Mouse (Mus musculus): ENCODE results near the gene B830017H08Rik. TPM values are rescaled to one million over a fixed set of nuclear protein-coding genes. Genes with fewer than 3 reads are reported as not detected.
A peak's percentile ranks its signal among the peaks of the same experiment; 100 is the strongest.

Gene B830017H08Rik
- not detected in 2 replicates for polyA plus RNA-seq (2016; fragmentation: Nextera tagmentation; extraction: Ambion mirVana)

DNA sequence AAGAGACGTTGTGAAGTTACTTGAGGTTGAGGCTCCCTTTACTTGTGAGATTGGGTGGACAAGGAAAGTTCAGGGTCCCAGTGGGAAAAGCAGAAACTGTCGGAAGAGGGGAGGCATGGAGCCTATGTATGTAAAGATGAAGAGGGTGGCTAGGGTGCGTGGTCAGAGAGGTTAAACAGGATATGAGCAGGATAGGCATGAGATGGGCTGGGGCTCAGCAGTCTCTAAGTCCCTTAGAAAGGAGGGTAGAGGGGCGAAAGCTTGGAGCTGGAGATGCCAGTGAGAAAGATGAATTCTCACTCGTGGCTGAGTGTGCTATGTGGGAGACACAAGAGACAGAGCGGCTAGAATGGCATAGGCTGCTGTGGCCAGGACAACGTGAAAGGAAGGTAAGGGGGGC is at the start of gene B830017H08Rik:
TSS of gene B830017H08Rik (plus strand) at position 301 of the 400 bp plus-strand sequence.
- H3K9me3 ChIP-seq, result no peaks in the 10 kb centered on the region
- peaks cover 100% of the 10 kb centered on the region for H3K27me3 ChIP-seq (ENCODE audit: poor library complexity, severe bottlenecking)
- peak within 1 kb of the TSS; percentile 69 for H3K27ac ChIP-seq
- H3K36me3 ChIP-seq (replicated peaks), result no peaks in the 10 kb centered on the region
- DNase-seq (ENCODE audit: extremely low spot score, low spot score), result no peak
- 24% methylated on average over 7 of the region's 7 CpGs for WGBS
- H3K4me3 ChIP-seq, result peak within 1 kb of the TSS; percentile 68
- H3K4me1 ChIP-seq, result peaks cover 35% of the 10 kb centered on the region

- H3K36me3 ChIP-seq (replicated peaks), result peaks cover 91% of the 10 kb centered on the region
- no peak for DNase-seq (ENCODE audit: extremely low spot score, low spot score)
- no peak overlapping the region for H3K4me3 ChIP-seq
- H3K9me3 ChIP-seq, result no peaks in the 10 kb centered on the region
- no peaks in the 10 kb centered on the region for H3K4me1 ChIP-seq
- 62% methylated on average over 3 of the region's 3 CpGs for WGBS
- H3K27ac ChIP-seq, result no peak overlapping the region
- no peaks in the 10 kb centered on the region for H3K27me3 ChIP-seq (ENCODE audit: poor library complexity, severe bottlenecking)
Observed at GRCm38 (mm10) chr16:17785337-17785736, 47.6 kb upstream of the B830017H08Rik start.

DNA sequence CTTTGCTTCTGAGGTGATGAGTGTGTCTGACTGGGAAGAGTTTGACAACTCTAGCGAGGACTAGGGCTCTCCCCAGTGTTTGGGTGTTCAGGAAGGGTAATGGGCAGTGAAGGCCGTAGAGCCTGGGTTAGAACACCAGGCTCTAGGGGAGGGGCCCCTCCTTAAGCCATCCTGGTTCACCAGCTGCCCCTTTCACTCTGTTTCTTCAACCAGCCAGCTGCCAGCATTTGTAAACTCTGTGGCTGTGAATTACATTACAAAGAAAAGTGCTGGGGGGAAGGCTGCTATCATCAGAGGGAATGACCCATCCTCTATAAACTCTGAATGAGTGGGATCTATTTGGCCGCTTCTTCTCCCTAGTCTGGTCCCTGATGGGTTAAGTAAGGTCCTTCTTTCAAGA is 40.2 kb upstream of the B830017H08Rik start:
- Histone ChIP-seq H3K4me3 (no peak overlapping the region), H3K36me3 (replicated peaks) (peaks cover 64% of the 10 kb centered on the region), H3K9me3 (no peaks in the 10 kb centered on the region), H3K4me1 (peaks cover 20% of the 10 kb centered on the region), H3K27ac (no peak overlapping the region), H3K27me3 (ENCODE audit: poor library complexity, severe bottlenecking) (peaks cover 39% of the 10 kb centered on the region)
- WGBS, result 77% methylated on average over 3 of the region's 3 CpGs
- DNase-seq (ENCODE audit: extremely low spot score, low spot score), result no peak

DNA sequence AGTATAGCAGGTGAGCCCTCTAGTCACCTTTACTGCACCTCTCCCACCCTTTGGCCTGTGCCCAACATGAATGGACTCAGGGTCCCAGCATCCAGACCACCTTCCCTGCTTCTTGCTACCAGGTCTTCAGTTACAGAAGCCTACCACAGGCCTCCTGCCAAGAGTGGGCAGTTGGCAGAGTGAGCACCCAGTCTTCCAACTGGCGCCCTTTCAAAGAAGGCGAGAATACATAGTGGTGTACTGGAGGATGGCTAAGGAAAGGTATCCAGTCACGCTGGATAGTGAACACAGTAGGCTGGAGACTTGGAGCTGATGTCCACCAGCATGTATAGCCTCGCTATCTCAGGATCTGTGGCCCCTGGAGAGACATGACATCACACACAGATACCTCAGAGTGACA is 38.9 kb upstream of the B830017H08Rik start:
- no peak for DNase-seq (ENCODE audit: extremely low spot score, low spot score)
- Histone ChIP-seq H3K36me3 (replicated peaks) (peaks cover 51% of the 10 kb centered on the region), H3K4me3 (no peak overlapping the region), H3K27ac (no peak overlapping the region), H3K9me3 (no peaks in the 10 kb centered on the region), H3K4me1 (peaks cover 32% of the 10 kb centered on the region), H3K27me3 (ENCODE audit: poor library complexity, severe bottlenecking) (peaks cover 52% of the 10 kb centered on the region)
- 87% methylated on average over 4 of the region's 4 CpGs for WGBS

DNA sequence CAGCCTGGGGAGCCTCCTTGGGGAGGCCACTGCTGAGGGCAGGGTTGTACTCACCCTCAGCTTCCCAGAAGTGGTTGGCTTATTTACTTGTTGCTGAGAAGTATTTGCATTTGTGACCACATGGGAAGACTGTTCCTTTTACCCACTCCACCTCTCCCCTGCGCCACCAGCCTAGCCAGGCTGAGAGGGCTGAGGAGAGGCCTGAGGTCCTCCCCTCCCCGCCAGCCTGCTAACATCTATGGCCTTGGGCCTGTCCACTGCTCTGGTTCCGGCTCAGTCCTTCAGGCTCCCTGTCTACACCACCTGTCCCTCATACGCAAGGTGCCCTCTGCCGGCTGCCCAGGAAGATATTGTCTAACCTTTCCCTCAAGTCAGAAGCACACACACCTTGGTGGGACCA is 37.3 kb upstream of the B830017H08Rik start:
- WGBS, result 50% methylated on average over 5 of the region's 5 CpGs
- no peak overlapping the region for H3K4me3 ChIP-seq
- DNase-seq (ENCODE audit: extremely low spot score, low spot score), result no peak
- H3K9me3 ChIP-seq, result no peaks in the 10 kb centered on the region
- H3K27me3 ChIP-seq (ENCODE audit: poor library complexity, severe bottlenecking), result peaks cover 68% of the 10 kb centered on the region
- H3K4me1 ChIP-seq, result peaks cover 39% of the 10 kb centered on the region
- peaks cover 35% of the 10 kb centered on the region for H3K36me3 ChIP-seq (replicated peaks)
- no peak overlapping the region for H3K27ac ChIP-seq

DNA sequence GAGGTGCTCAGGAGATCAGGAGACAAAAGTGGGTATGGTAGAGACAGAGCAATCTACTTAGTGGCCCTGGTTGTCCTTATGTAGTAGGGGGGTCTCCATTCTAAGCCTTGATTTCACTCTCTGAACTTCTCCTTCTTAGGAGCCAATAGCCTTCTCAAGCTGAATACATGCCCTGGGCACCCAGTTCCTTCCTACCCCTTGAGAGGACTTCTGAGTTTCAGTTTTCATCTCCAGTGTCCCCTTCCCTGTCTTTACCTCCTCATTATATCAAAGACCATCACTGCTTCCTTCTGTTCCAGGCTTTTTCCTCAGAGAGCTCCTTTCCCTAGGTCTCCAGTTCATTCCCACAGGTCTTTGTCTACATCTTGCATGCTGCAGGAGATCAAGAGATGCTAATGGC is 36.4 kb upstream of the B830017H08Rik start:
- Histone ChIP-seq H3K27me3 (ENCODE audit: poor library complexity, severe bottlenecking) (peaks cover 77% of the 10 kb centered on the region), H3K4me3 (peak overlapping the region; percentile 60), H3K4me1 (peaks cover 40% of the 10 kb centered on the region), H3K27ac (peak overlapping the region; percentile 88), H3K36me3 (replicated peaks) (peaks cover 26% of the 10 kb centered on the region), H3K9me3 (no peaks in the 10 kb centered on the region)
- no peak for DNase-seq (ENCODE audit: extremely low spot score, low spot score)

GRCm38 (mm10) chr16:17796971-17797811 is 35.7 kb upstream of the B830017H08Rik start, which contains the start of gene Scarf2:
Gene Scarf2 (plus strand): TSS chr16:17797282.
- under 1% methylated on average over 76 of the region's 81 CpGs for WGBS
- H3K9me3 ChIP-seq, result no peaks in the 10 kb centered on the region
- peaks cover 84% of the 10 kb centered on the region for H3K27me3 ChIP-seq (ENCODE audit: poor library complexity, severe bottlenecking)
- peak within 1 kb of the TSS; percentile 60 for H3K4me3 ChIP-seq
- H3K27ac ChIP-seq, result peak within 1 kb of the TSS; percentile 88
- peaks cover 19% of the 10 kb centered on the region for H3K36me3 ChIP-seq (replicated peaks)
- peak; percentile 58 for DNase-seq (ENCODE audit: extremely low spot score, low spot score)
- peaks cover 44% of the 10 kb centered on the region for H3K4me1 ChIP-seq

- peak; percentile 56 for DNase-seq (ENCODE audit: extremely low spot score, low spot score)
- H3K4me1 ChIP-seq, result peaks cover 51% of the 10 kb centered on the region
- H3K9me3 ChIP-seq, result no peaks in the 10 kb centered on the region
- H3K36me3 ChIP-seq (replicated peaks), result peaks cover 13% of the 10 kb centered on the region
- H3K27me3 ChIP-seq (ENCODE audit: poor library complexity, severe bottlenecking), result peaks cover 90% of the 10 kb centered on the region
- peak overlapping the region; percentile 88 for H3K27ac ChIP-seq
- WGBS, result 2% methylated on average over 29 of the region's 29 CpGs
- peak overlapping the region; percentile 60 for H3K4me3 ChIP-seq
Observed at GRCm38 (mm10) chr16:17797812-17798311, 35.1 kb upstream of the B830017H08Rik start.

DNA sequence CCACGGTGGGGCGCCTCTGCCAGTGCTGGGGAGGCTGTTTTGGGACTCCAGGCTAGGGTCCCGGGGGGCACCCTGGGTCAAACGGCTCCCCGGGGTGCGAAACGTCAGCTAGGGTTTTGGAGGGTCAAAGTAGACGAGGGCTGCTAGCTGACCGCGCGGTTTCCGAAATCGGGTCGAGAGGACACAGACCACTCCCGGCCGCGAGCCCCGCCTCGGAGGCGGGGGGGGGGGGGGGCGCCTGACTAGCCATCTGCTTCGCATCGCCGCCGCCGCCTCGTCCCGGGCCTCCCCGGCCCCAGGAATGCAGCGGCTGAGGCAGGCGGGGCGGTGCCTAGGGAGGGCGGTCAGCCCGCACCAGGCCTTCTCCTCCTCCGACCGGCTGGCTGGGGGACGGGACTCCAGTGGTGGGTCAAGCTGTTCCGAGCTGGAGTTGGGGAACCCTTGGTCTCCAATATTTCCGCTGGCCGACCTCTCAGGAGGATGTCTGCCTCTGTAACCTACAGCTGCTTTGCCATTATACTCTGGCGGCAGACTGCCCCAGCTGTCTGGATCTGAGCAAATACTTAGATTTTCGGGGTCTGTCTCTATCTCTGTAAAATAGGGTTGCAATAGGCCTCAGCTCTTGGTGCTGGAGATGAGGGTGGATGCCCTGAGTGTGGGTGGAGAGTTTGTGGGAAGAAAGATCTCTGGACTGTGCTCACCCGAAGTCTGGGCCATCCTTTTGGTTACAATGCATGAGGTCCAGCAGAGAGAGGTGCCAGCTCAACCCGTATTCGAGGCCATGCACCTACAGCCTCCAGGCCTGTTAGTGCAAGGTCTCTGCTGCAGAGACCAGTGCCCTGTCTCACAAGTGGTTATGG is 34.4 kb upstream of the B830017H08Rik start:
- peaks cover 58% of the 10 kb centered on the region for H3K4me1 ChIP-seq
- peaks cover 97% of the 10 kb centered on the region for H3K27me3 ChIP-seq (ENCODE audit: poor library complexity, severe bottlenecking)
- WGBS, result 1% methylated on average over 35 of the region's 45 CpGs
- H3K27ac ChIP-seq, result peak overlapping the region; percentile 88
- peak; percentile 61 for DNase-seq (ENCODE audit: extremely low spot score, low spot score)
- peak overlapping the region; percentile 60 for H3K4me3 ChIP-seq
- H3K9me3 ChIP-seq, result no peaks in the 10 kb centered on the region
- peaks cover 6% of the 10 kb centered on the region; the same call in 1 of the 2 replicates for H3K36me3 ChIP-seq (replicated peaks)

GRCm38 (mm10) chr16:17799584-17799983 is 33.3 kb upstream of the B830017H08Rik start:
- Histone ChIP-seq H3K36me3 (replicated peaks) (no peaks in the 10 kb centered on the region), H3K27me3 (ENCODE audit: poor library complexity, severe bottlenecking) (peaks cover 100% of the 10 kb centered on the region), H3K4me1 (peaks cover 68% of the 10 kb centered on the region), H3K27ac (no peak overlapping the region), H3K9me3 (no peaks in the 10 kb centered on the region), H3K4me3 (no peak overlapping the region)
- DNase-seq (ENCODE audit: extremely low spot score, low spot score), result no peak

DNA sequence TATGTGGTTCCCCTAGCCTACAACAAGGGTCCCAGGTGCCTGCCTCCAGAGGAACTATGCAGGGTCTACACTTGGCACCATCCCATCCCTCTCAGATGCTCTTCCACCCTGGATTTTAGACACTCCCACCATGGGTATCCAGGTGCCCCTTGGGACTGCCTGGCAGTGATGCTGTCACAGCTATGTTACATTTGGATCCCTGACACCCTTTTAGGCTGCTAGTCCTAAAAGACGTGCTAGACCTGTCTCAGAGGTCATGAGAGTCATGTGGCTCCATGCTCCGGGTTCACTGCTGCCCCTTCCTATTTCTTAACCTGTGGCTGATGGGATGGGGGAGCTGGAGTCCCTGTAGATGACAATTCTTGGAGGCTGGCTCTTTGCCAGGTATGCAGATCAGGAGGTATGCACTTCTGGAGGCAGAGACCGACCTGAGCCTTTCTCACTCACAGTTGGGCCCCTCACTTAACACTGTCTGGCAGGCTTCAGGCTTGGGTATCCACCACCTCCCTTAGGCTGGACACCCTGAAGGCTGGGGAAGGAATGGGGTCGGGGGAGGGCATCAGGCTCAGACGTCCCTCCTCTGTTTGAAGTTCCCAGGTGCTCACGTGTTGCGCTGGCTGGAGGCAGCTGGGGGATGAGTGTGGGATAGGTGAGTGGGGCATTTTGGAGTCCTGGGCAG is 31.0 kb upstream of the B830017H08Rik start:
- WGBS, result under 1% methylated on average over 7 of the region's 7 CpGs
- Histone ChIP-seq H3K4me1 (peaks cover 75% of the 10 kb centered on the region), H3K36me3 (replicated peaks) (no peaks in the 10 kb centered on the region), H3K27ac (no peak overlapping the region), H3K27me3 (ENCODE audit: poor library complexity, severe bottlenecking) (peaks cover 100% of the 10 kb centered on the region), H3K4me3 (no peak overlapping the region; the same call in 1 of the 2 replicates), H3K9me3 (no peaks in the 10 kb centered on the region)
- no peak for DNase-seq (ENCODE audit: extremely low spot score, low spot score)

DNA sequence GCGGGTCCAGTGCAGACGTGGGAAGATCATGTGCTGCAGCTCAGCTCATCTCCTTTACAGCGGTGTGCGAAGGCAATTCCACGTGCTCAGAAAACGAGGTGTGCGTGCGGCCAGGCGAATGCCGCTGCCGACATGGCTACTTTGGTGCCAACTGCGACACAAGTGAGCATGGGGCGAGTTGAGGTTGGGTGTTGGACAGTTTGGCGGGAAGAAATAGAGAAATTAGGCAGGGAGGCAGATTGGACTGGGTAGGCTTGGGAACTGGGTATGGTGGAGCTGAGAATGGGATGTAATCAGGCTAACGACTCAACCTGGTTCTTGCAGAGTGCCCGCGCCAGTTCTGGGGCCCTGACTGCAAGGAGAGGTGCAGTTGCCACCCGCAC is 30.5 kb upstream of the B830017H08Rik start:
- 4% methylated on average over 18 of the region's 18 CpGs for WGBS
- H3K27me3 ChIP-seq (ENCODE audit: poor library complexity, severe bottlenecking), result peaks cover 100% of the 10 kb centered on the region
- H3K4me3 ChIP-seq, result peak overlapping the region; percentile 53
- DNase-seq (ENCODE audit: extremely low spot score, low spot score), result peak; percentile 38
- H3K36me3 ChIP-seq (replicated peaks), result no peaks in the 10 kb centered on the region
- peaks cover 75% of the 10 kb centered on the region for H3K4me1 ChIP-seq
- no peak overlapping the region for H3K27ac ChIP-seq
- H3K9me3 ChIP-seq, result no peaks in the 10 kb centered on the region

Data from forebrain, embryonic 10.5 days (tissue).